Mouse (Mus musculus) C2C12 (cell line): ENCODE results near the gene Gpx4. TPM values are rescaled to one million over a fixed set of nuclear protein-coding genes. Genes with fewer than 3 reads are reported as not detected.

ENCODE experiments used
- H3K27me3 ChIP-seq: one replicate; pipeline ENCODE4 v1.6.1; 2011; ENCODE audit not compliant: control insufficient read depth, insufficient read depth, insufficient read length
- H3K36me3 ChIP-seq: one replicate; pipeline ENCODE4 v1.6.1; 2011; ENCODE audit not compliant: control insufficient read depth, insufficient read depth
- H3K4me3 ChIP-seq: one replicate; pipeline ENCODE4 v1.5.1; 2011; ENCODE audit warnings: mild to moderate bottlenecking, control low read depth; ENCODE audit not compliant: poor library complexity, insufficient read depth, severe bottlenecking
- H3K79me2 ChIP-seq: one replicate; pipeline ENCODE4 v1.6.1; 2011; ENCODE audit not compliant: control insufficient read depth, insufficient read depth
- H3K79me3 ChIP-seq: one replicate; pipeline ENCODE4 v1.6.1; 2011; ENCODE audit warnings: low read depth, control low read depth
- H3ac ChIP-seq: one replicate; pipeline ENCODE3; 2011; ENCODE audit warnings: low read depth; ENCODE audit not compliant: control insufficient read depth, insufficient read length
- CEBPB ChIP-seq: IDR thresholded peaks from one replicate; pipeline ENCODE4 v1.6.1; 2011; ENCODE audit warnings: low read depth, mild to moderate bottlenecking, control low read depth, moderate library complexity
- CTCF ChIP-seq: IDR thresholded peaks from one replicate; pipeline ENCODE4 v1.5.1; 2011; ENCODE audit not compliant: control insufficient read depth, insufficient read depth, insufficient read length
- FOSL1 ChIP-seq: IDR thresholded peaks from one replicate; pipeline ENCODE4 v1.8.0; 2011; ENCODE audit warnings: mild to moderate bottlenecking, low read length; ENCODE audit not compliant: poor library complexity, insufficient read depth, severe bottlenecking
- MAX ChIP-seq: IDR thresholded peaks from one replicate; pipeline ENCODE4 v1.6.1; 2011; ENCODE audit warnings: mild to moderate bottlenecking, control low read depth
- MYOD1 ChIP-seq: IDR thresholded peaks from one replicate; pipeline ENCODE4 v1.6.1; 2011; ENCODE audit warnings: low read depth; ENCODE audit not compliant: control insufficient read depth, insufficient read length
- MYOG ChIP-seq: IDR thresholded peaks from one replicate; pipeline ENCODE4 v1.6.1; 2011; ENCODE audit not compliant: control insufficient read depth, insufficient read length; ENCODE audit errors: extremely low read depth
- USF1 ChIP-seq: IDR thresholded peaks from one replicate; pipeline ENCODE4 v1.6.1; 2011; ENCODE audit warnings: low read depth, mild to moderate bottlenecking, control low read depth, moderate library complexity
- polyA plus RNA-seq: library from polyadenylated mRNA; unstranded; fragments of >200 nt; fragmentation: generic; extraction: Trizol; gene quantifications from one replicate; pipeline ENCODE4 v1.2.1, GENCODE M21; 2012; ENCODE audit warnings: missing spikeins

The Gpx4 gene
- polyA plus RNA-seq, 1 experiment: 964 TPM

- peaks cover 26% of the 10 kb centered on the region for H3K79me3 ChIP-seq
- H3K79me2 ChIP-seq: peaks cover 26% of the 10 kb centered on the region
- no peak overlapping the region for H3K4me3 ChIP-seq
- H3K36me3 ChIP-seq: peaks cover 50% of the 10 kb centered on the region
- TF ChIP-seq USF1 (no peak), CEBPB (no peak), FOSL1 (no peak), MYOD1 (no peak), CTCF (no peak), MYOG (no peak), MAX (no peak)
- H3K27me3 ChIP-seq: no peaks in the 10 kb centered on the region
- no peak overlapping the region for H3ac ChIP-seq
These were observed 9.5 kb downstream of the Gpx4 start for GRCm38 (mm10) chr10:80056506-80056905.

GRCm38 (mm10) chr10:80056976-80057682 lies 10.2 kb downstream of the Gpx4 start:
- peaks cover 26% of the 10 kb centered on the region for H3K79me3 ChIP-seq
- H3K79me2 ChIP-seq: peaks cover 26% of the 10 kb centered on the region
- no peak overlapping the region for H3ac ChIP-seq
- peaks cover 56% of the 10 kb centered on the region for H3K36me3 ChIP-seq
- H3K4me3 ChIP-seq: no peak overlapping the region
- no peaks in the 10 kb centered on the region for H3K27me3 ChIP-seq
- TF ChIP-seq MYOG (no peak), USF1 (no peak), FOSL1 (no peak), MAX (no peak), CEBPB (no peak), MYOD1 (no peak), CTCF (no peak)

GRCm38 (mm10) chr10:80057683-80058326 lies 10.8 kb downstream of the Gpx4 start:
- H3K36me3 ChIP-seq: peaks cover 59% of the 10 kb centered on the region
- no peaks in the 10 kb centered on the region for H3K27me3 ChIP-seq
- no peak for TF ChIP-seq MYOG
- no peak for TF ChIP-seq FOSL1
- no peak for TF ChIP-seq CEBPB
- TF ChIP-seq MAX: no peak
- peaks cover 26% of the 10 kb centered on the region for H3K79me3 ChIP-seq
- no peak overlapping the region for H3ac ChIP-seq
- peaks cover 26% of the 10 kb centered on the region for H3K79me2 ChIP-seq
- no peak overlapping the region for H3K4me3 ChIP-seq

- TF ChIP-seq FOSL1 (no peak), MAX (no peak), CEBPB (no peak), MYOG (no peak), CTCF (no peak), MYOD1 (no peak), USF1 (no peak)
- Histone ChIP-seq H3K27me3 (no peaks in the 10 kb centered on the region), H3K4me3 (no peak overlapping the region), H3ac (no peak overlapping the region), H3K36me3 (peaks cover 68% of the 10 kb centered on the region), H3K79me3 (no peaks in the 10 kb centered on the region), H3K79me2 (no peaks in the 10 kb centered on the region)
These were observed 16.1 kb downstream of the Gpx4 start for GRCm38 (mm10) chr10:80063104-80063503.

GRCm38 (mm10) chr10:80063877-80064650 lies 17.1 kb downstream of the Gpx4 start:
- Histone ChIP-seq H3K79me2 (no peaks in the 10 kb centered on the region), H3K27me3 (no peaks in the 10 kb centered on the region), H3ac (no peak overlapping the region), H3K79me3 (no peaks in the 10 kb centered on the region), H3K4me3 (no peak overlapping the region), H3K36me3 (peaks cover 65% of the 10 kb centered on the region)
- TF ChIP-seq CEBPB: no peak
- no peak for TF ChIP-seq MAX
- no peak for TF ChIP-seq FOSL1
- TF ChIP-seq MYOD1: no peak
- TF ChIP-seq USF1: no peak
- TF ChIP-seq MYOG: no peak
- no peak for TF ChIP-seq CTCF
